Mouse (Mus musculus) lung, adult 2 months (tissue): ENCODE measurements around the gene Herc4.

Experiments
- CTCF ChIP-seq: fragments of 200-500 bp; IDR thresholded peaks from 2 replicates; pipeline ENCODE4 v1.5.1; 2011; ENCODE audit warnings: mild to moderate bottlenecking, low read length, control low read depth; ENCODE audit not compliant: insufficient read depth
- POLR2A ChIP-seq: fragments of 200-500 bp; IDR thresholded peaks from 2 replicates; pipeline ENCODE4 v1.6.1; 2011; ENCODE audit warnings: low read depth, mild to moderate bottlenecking, control low read depth, low read length, borderline replicate concordance; ENCODE audit errors: extremely low read depth

- TF ChIP-seq CTCF (no peak), POLR2A (no peak)
Measured at GRCm38 (mm10) chr10:63360502-63360901, 116.9 kb downstream of the Herc4 start.
